8 mouse cellular contexts compared by ENCODE assay signal in genomic region chr11:100758707-100759610, GRCm38 (mm10). TPM values are rescaled to one million over a fixed set of nuclear protein-coding genes. Genes with fewer than 3 reads are reported as not detected.
A peak's percentile ranks its signal among the peaks of the same experiment; 100 is the strongest.
DNase-seq lines count a peak whose midpoint lies in the region; ATAC-seq and TF ChIP-seq lines count a peak whose summit lies in the region.

No protein-coding gene starts in this region.

- DNase-seq in layer of hippocampus, adult 2 months (ENCODE audit: low spot score in 2 of 2): no peak
- DNase-seq in layer of hippocampus, adult 11-12 months (ENCODE audit: low spot score): no peak
- peak; percentile 78 for DNase-seq in adrenal gland, postnatal 14 days
- DNase-seq in kidney, postnatal 14 days: peak; percentile 62
- peak; percentile 76 for DNase-seq in mesoderm, embryonic 11.5 days (ENCODE audit: low read depth, low spot score)
- DNase-seq in testis, postnatal 14 days (ENCODE audit: low spot score): peak; percentile 46

- peaks cover 18% of the 10 kb centered on the region for H3K4me1 ChIP-seq in heart, embryonic 12.5 days (replicated peaks)

- no peak for TF ChIP-seq CTCF in layer of hippocampus, adult 2 months (conservative IDR thresholded peaks at IDR 0.05)

- ATAC-seq in heart, embryonic 12.5 days (ENCODE audit: insufficient number of reproducible peaks, low FRiP score): no peak
- ATAC-seq in monocyte, adult 5-6 weeks (replicated peaks; ENCODE audit: insufficient number of reproducible peaks, low FRiP score, low TSS enrichment, poor library complexity, severe bottlenecking): no peak

- no peak overlapping the region for H3K9ac ChIP-seq in heart, embryonic 12.5 days

- peak overlapping the region; percentile 62; the same call in 1 of the 2 replicates for H3K27ac ChIP-seq in layer of hippocampus, adult 2 months
- H3K27ac ChIP-seq in heart, embryonic 12.5 days (ENCODE audit: poor library complexity, severe bottlenecking): no peak overlapping the region

- H3K4me2 ChIP-seq in heart, embryonic 12.5 days: peak overlapping the region; percentile 60

- H3K4me3 ChIP-seq in layer of hippocampus, adult 2 months: peak overlapping the region; percentile 56
- peak overlapping the region; percentile 32 for H3K4me3 ChIP-seq in heart, embryonic 12.5 days

- H3K36me3 ChIP-seq in heart, embryonic 12.5 days: no peaks in the 10 kb centered on the region

- WGBS in heart, embryonic 12.5 days: 2% methylated on average over 35 of the region's 35 CpGs

- H3K27me3 ChIP-seq in heart, embryonic 12.5 days (replicated peaks): peaks cover 84% of the 10 kb centered on the region

- H3K9me3 ChIP-seq in heart, embryonic 12.5 days (replicated peaks): no peaks in the 10 kb centered on the region

RNA-seq across cellular contexts. Expression of gene Kcnh4, which starts 0.8 kb away (rescaled TPM):
- 1 to 10 TPM; 1.8 to 2.8 TPM for total RNA-seq in layer of hippocampus, adult 2 months (2021)
- total RNA-seq in adrenal gland, postnatal 14 days (2021): 0.11 and 0.15 TPM in 2 replicates
- polyA plus RNA-seq in heart, embryonic 12.5 days (2016; fragmentation: Nextera tagmentation; extraction: Ambion mirVana): not detected in 2 replicates
- total RNA-seq in monocyte, adult 5-6 weeks (2017): not detected in 3 replicates

RNA-seq across cellular contexts. Expression of gene Hcrt, which starts 3.8 kb away (rescaled TPM):
- total RNA-seq in layer of hippocampus, adult 2 months (2021): not detected
- not detected in 2 replicates for total RNA-seq in adrenal gland, postnatal 14 days (2021)
- not detected in 2 replicates for polyA plus RNA-seq in heart, embryonic 12.5 days (2016; fragmentation: Nextera tagmentation; extraction: Ambion mirVana)
- total RNA-seq in monocyte, adult 5-6 weeks (2017): not detected in 3 replicates

RNA-seq across cellular contexts. Expression of gene Ghdc, which starts 11.8 kb away (rescaled TPM):
- total RNA-seq in layer of hippocampus, adult 2 months (2021): 1 to 10 TPM; 4.3 to 5.2 TPM
- total RNA-seq in adrenal gland, postnatal 14 days (2021): 19.7 and 19.9 TPM in 2 replicates
- polyA plus RNA-seq in heart, embryonic 12.5 days (2016; fragmentation: Nextera tagmentation; extraction: Ambion mirVana): 6.5 and 7.0 TPM in 2 replicates
- total RNA-seq in monocyte, adult 5-6 weeks (2017): 4.7 to 7.0 TPM (median 6.8 TPM) in 3 replicates

RNA-seq across cellular contexts. Expression of gene Rab5c, which starts 20.9 kb away (rescaled TPM):
- total RNA-seq in layer of hippocampus, adult 2 months (2021): 100 to 1,000 TPM; 137 to 148 TPM
- 170 and 175 TPM in 2 replicates for total RNA-seq in adrenal gland, postnatal 14 days (2021)
- polyA plus RNA-seq in heart, embryonic 12.5 days (2016; fragmentation: Nextera tagmentation; extraction: Ambion mirVana): 10.5 and 11.4 TPM in 2 replicates
- total RNA-seq in monocyte, adult 5-6 weeks (2017): 163 to 176 TPM (median 171 TPM) in 3 replicates

RNA-seq across cellular contexts. Expression of gene Hspb9, which starts 45.3 kb away (rescaled TPM):
- total RNA-seq in layer of hippocampus, adult 2 months (2021): not detected
- not detected in 2 replicates for total RNA-seq in adrenal gland, postnatal 14 days (2021)
- 0.27 TPM in 1 of 2 replicates, not detected in the other for polyA plus RNA-seq in heart, embryonic 12.5 days (2016; fragmentation: Nextera tagmentation; extraction: Ambion mirVana)
- total RNA-seq in monocyte, adult 5-6 weeks (2017): not detected in 3 replicates

Comparison
In these comparisons a context has a peak if more than half of its experiments do, and no peak if none do; other contexts are left out.
1. DNase-seq: peak in adrenal gland, postnatal 14 days (single experiment), kidney, postnatal 14 days (single experiment), mesoderm, embryonic 11.5 days (single experiment) and testis, postnatal 14 days (single experiment); none in layer of hippocampus, adult 2 months (0 of 2) and layer of hippocampus, adult 11-12 months (single experiment).